Mouse (Mus musculus) urinary bladder, postnatal 25 days (tissue): Measurements from ENCODE around the gene Slitrk5.
A peak's percentile ranks its signal among the peaks of the same experiment; 100 is the strongest.
"Not testable (repeated sequence)": the region's sequence is repeated elsewhere in the genome, so short reads cannot be mapped to it uniquely, and the experiment has no call there.

Experiments
- DNase-seq: peaks from one replicate; pipeline ENCODE4 v3.0.0; 2022; ENCODE audit warnings: low spot score

Slitrk5 gene

GRCm38 (mm10) chr14:111674664-111675147 lies at the start of gene Slitrk5:
Gene Slitrk5, plus strand, starts transcription at chr14:111675097.
- peak; percentile 78 for DNase-seq

DNA sequence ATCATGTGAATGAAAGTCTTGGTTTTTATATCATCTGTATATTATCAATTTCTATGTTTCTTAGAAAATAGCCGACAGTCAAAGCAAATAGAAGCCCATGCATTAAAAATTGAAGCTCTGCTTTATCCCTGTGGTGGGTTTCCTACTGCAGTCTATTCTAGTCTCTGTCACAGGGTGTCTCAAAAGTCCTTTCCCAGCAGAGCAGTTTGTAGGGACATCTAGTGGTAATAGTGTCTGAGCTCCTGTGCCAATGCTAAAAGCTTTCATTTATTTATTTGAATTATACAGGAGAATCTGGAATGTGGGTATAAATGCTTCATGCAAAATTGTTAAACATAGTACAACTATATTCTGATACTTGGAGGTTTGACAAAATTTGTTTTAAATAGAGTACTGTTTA lies 2.0 kb upstream of the Slitrk5 start:
- no peak for DNase-seq

DNA sequence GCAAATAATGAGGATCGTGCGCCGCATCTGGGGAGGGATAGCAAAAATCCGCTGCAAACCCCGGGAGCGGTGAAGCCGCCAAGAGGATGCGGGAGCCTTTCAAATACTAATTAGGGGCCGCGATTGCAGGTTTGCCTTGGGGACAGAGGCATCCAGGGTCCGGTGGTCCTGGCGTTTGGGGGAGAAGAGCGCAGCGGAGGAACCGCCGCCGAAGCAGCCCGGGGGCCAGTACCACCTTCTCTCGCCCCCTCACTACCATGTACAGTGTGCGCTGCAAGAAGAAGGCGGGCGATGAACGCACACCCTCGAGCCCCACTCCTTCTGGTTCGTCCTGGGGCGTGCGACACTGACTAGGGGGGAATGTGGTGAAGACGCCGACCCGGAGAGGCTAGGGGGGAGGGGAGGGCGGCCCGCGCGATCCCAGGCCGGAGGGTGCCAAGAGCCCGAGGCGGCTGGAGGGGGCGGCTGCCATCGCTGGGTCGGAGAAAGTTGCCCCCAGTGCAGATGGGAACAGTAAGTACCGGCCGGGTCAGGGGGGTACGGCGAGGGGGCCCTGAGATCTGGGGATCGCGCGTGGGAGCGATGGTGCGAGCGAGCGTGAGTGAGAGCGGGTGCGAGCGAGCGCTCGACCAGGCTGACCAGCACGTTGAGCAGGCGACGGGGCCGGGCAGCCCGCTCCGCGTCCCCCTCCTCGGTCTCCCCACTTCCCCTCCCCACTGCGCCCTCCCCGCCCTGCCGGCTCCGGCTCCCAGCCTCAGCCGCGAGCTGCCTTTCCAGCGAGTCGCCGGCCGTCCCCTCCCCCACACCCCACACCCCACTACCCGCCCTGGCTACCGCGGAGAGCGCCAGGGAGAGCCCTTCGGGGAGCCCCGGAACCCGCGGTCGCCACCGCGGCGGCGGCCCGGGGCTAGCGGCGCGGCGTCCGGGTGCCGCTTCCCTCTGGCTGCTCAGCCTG lies 591 bp downstream of the Slitrk5 start:
- no peak for DNase-seq

GRCm38 (mm10) chr14:111676166-111676581 lies 1.3 kb downstream of the Slitrk5 start:
- DNase-seq, result no peak

- DNase-seq, result no peak
These were observed 2.0 kb downstream of the Slitrk5 start for GRCm38 (mm10) chr14:111676851-111677291.

DNA sequence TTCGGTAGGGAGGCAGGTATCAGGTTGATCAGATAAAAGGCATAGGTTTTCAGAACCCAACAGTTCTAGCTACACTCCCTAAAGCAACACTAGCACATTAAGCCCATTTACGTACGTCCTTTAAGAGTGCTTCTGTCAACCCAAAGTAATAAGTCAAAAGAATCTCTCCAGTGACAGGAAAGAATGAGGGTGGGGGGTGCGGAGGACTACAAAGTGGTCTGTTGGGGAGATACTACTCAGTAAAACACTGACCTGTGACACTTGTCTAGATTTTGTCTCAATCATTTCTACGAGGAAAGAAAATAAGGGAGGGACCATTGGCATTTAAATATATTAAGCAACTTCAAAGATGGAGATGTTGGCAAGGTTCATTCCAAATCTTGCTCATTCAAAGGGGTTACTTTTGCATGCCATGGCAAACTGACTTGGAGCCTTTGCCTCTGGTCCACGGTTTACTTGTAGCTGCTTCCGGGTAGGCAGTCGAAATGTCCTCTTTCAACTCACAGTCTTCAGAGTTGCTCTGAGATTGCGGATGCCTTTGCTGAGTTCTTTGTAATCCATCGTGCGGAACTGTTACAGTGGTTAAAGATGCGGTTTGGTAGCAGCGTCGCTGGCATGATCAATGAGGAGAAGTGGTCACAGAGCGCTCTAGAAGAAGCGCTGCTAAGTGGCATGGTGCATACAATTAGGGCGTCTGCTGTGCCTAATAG lies 2.6 kb downstream of the Slitrk5 start:
- DNase-seq, result no peak

- DNase-seq, result no peak
These were observed 5.4 kb downstream of the Slitrk5 start for GRCm38 (mm10) chr14:111680271-111680670.

DNA sequence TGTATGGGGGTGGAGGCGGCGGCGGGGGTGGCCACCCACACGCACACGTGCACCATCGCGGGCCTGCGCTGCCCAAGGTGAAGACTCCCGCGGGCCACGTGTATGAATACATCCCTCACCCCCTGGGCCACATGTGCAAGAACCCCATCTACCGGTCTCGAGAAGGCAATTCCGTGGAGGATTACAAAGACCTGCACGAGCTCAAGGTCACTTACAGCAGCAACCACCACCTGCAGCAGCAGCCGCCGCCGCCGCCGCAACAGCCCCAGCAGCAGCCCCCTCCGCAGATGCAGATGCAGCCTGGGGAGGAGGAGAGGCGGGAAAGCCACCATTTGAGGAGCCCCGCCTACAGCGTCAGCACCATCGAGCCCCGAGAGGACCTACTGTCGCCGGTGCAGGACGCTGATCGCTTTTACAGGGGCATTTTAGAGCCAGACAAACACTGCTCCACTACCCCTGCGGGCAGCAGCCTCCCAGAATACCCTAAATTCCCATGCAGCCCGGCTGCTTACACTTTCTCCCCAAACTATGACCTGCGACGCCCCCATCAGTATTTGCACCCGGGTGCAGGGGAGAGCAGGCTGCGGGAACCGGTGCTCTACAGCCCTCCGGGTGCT lies 6.3 kb downstream of the Slitrk5 start:
- DNase-seq, result no peak

DNA sequence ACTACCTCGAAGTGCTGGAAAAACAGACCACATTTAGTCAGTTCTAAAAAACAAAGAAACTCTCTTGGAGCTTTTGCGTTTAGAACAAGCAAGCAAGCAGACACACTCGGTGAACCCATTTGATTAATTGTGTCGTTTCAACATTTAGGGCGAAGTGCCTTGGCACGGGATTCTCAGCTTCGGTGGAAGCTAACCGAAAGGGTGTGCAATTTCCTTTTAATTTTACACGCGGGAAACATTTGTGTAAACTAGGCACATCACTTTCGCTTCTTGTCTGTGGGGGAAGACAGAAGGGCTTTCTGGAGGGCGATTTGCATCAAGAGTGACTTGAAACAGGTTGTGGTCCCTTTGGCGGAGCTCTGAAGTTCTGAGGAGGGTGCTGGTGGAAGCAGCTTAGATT lies 6.9 kb downstream of the Slitrk5 start:
- no peak for DNase-seq

DNA sequence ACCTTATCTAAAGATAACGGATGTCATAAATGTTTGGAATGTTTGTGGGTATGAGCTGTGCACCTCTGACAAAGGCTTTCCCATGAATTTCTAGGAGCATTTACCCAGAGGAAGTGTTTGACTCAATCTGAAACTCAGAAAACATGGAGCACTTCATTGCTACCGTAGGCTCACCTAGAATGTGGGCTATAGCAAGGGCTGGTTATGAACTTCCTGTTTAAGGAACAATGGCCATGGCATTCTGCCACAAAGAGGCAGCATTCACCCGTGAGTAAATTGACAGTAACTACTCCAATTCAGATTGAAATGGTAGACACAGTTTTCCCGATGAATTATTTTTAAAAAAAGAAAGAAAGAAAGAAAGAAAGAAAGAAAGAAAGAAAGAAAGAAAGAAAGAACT lies 8.6 kb downstream of the Slitrk5 start:
- DNase-seq, result no peak

DNA sequence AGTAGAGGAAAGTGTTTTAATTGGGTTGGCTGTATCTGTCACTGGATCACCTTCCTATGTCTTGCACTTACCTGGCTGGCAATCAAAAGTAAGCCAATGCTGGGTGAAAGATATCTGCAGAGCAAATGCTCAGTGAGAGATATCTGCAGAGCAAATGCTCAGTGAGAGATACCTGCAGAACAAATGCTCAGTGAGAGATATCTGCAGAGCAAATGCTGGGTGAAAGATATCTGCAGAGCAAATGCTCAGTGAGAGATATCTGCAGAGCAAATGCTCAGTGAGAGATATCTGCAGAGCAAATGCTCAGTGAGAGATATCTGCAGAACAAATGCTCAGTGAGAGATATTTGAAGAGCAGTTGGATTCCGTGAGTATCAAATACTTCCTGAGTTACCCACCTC lies 15.2 kb downstream of the Slitrk5 start:
- DNase-seq, result not testable (repeated sequence)

DNA sequence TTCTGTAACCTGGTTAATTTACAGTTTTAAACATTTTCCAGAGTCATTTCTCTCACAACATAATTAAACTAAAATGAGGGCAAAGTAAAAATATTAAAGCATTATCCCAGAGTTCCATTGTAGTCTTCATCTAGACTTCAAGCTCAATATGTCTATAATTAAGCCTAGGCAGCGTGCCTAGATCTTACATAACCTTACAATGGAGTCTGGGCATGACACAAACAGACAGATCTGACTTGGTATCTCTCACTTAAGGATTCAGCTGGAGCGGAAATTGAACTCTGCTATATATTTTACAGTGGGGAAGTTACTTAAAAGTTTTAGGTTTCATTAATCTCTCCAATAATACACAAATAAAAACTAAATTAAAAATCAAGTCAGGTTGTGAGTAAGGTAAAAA lies 54.9 kb downstream of the Slitrk5 start:
- no peak for DNase-seq
